Comparison of ENCODE assay signal across 7 mouse cellular contexts in the genomic region with DNA sequence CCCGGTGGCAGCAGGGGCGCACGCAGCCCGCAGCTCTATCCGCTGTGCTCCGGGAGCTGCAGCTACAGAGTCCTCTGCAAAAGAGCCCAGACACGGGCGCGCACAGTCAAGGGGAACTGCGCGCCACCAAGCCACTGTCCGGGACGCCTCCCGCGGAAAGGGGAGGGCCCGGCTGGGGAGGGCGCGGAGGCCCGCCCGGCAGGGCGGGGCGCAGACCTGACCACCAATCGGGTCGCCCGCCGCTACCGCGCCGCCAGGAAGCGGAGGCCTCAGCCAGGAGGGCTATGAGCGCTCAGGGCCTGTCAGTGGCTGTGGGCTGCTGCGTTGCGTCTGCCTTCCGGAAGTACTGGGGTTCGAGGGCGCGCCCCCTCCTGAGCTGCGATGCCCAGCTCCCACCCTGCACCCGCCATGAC. TPM values are rescaled to one million over a fixed set of nuclear protein-coding genes. Genes with fewer than 3 reads are reported as not detected.
DNase-seq lines count a peak whose midpoint lies in the region; ATAC-seq lines count a peak whose summit lies in the region.
"Not testable (repeated sequence)": the region's sequence is repeated elsewhere in the genome, so short reads cannot be mapped to it uniquely, and the experiment has no call there.

A gene (minus strand): TSS at position 139 of the 413 bp plus-strand sequence.

- peak; percentile 38 for DNase-seq in embryo, embryonic 10.5 days (ENCODE audit: low spot score)
- DNase-seq in gastrocnemius, postnatal 10 days, result peak; percentile 41
- DNase-seq in layer of hippocampus, adult 11-12 months (ENCODE audit: low spot score), result peak; percentile 34
- peak; percentile 45 for DNase-seq in liver
- peak; percentile 0 for DNase-seq in splenic B cell, adult 2 months (ENCODE audit: low read depth, low spot score)

- H3K36me3 ChIP-seq in hindbrain, embryonic 12.5 days; midbrain, embryonic 16.5 days (ENCODE audit: control insufficient read depth, insufficient read depth, low read length); splenic B cell, adult 2 months (ENCODE audit: control insufficient read depth, insufficient read depth, low read length, poor library complexity, severe bottlenecking): not testable (repeated sequence)

- not testable (repeated sequence) for H3K9me3 ChIP-seq in hindbrain, embryonic 12.5 days (replicated peaks); midbrain, embryonic 16.5 days (replicated peaks; ENCODE audit: control insufficient read depth, low read length, poor library complexity, severe bottlenecking)

- WGBS in hindbrain, embryonic 12.5 days, result 1% methylated on average over 35 of the region's 39 CpGs
- under 1% methylated on average over 17 of the region's 39 CpGs for WGBS in midbrain, embryonic 16.5 days

- peak within 1 kb of the TSS; percentile 47 for H3K9ac ChIP-seq in hindbrain, embryonic 12.5 days
- 0 out of 2 replicates have a peak within 1 kb of the TSS, but pooled peaks have one; percentile 10 for H3K9ac ChIP-seq in midbrain, embryonic 16.5 days (ENCODE audit: low read depth, low read length)

- not testable (repeated sequence) for ATAC-seq in hindbrain, embryonic 12.5 days (ENCODE audit: low FRiP score); midbrain, embryonic 16.5 days

- not testable (repeated sequence) for H3K27me3 ChIP-seq in hindbrain, embryonic 12.5 days; midbrain, embryonic 16.5 days (ENCODE audit: control insufficient read depth, insufficient read depth, low read depth, low read length); splenic B cell, adult 2 months (ENCODE audit: control insufficient read depth, insufficient read depth, low read length, poor library complexity, severe bottlenecking)

- not testable (repeated sequence) for H3K4me1 ChIP-seq in hindbrain, embryonic 12.5 days; midbrain, embryonic 16.5 days (ENCODE audit: control insufficient read depth, insufficient read depth, low read length)

- peak within 1 kb of the TSS; percentile 44 for H3K4me2 ChIP-seq in hindbrain, embryonic 12.5 days (replicated peaks)
- H3K4me2 ChIP-seq in midbrain, embryonic 16.5 days (ENCODE audit: low read length), result peak within 1 kb of the TSS; percentile 19; the same call in 1 of the 2 replicates

- H3K4me3 ChIP-seq in hindbrain, embryonic 12.5 days, result peak within 1 kb of the TSS; percentile 43
- H3K4me3 ChIP-seq in midbrain, embryonic 16.5 days (ENCODE audit: low read depth, low read length), result peak within 1 kb of the TSS; percentile 37

- not testable (repeated sequence) for H3K27ac ChIP-seq in hindbrain, embryonic 12.5 days; midbrain, embryonic 16.5 days (ENCODE audit: low read length)

RNA-seq across cellular contexts. Expression of the gene that starts here (rescaled TPM):
- total RNA-seq in gastrocnemius, postnatal 10 days (2021), result under 1 TPM; 0.78 to 0.93 TPM
- 3.1 and 3.3 TPM in 2 replicates for polyA plus RNA-seq in hindbrain, embryonic 12.5 days (2016; fragmentation: Nextera tagmentation; extraction: Ambion mirVana)
- polyA plus RNA-seq in midbrain, embryonic 16.5 days (2015; fragmentation: Nextera tagmentation; extraction: Ambion mirVana), result 1.5 and 1.9 TPM in 2 replicates

Comparison
In these comparisons a context has a peak if more than half of its experiments do, and no peak if none do; other contexts are left out.
1. Peak in DNase-seq in gastrocnemius, postnatal 10 days; RNA of the gene not detected or under 1 TPM.